Mouse (Mus musculus) CH12.LX (cell line): ENCODE results near the gene Trim47. TPM values are rescaled to one million over a fixed set of nuclear protein-coding genes. Genes with fewer than 3 reads are reported as not detected.

Experiments
- DNase-seq: peaks from one replicate; pipeline ENCODE4 v3.0.0-alpha.2; 2013; ENCODE audit errors: extremely low read depth
- H3K27ac ChIP-seq: 2 replicates; pipeline ENCODE4 v1.5.1; 2012; ENCODE audit warnings: low read depth, mild to moderate bottlenecking, control low read depth, moderate library complexity; ENCODE audit not compliant: insufficient read depth
- H3K27me3 ChIP-seq: replicated peaks from 2 replicates; pipeline ENCODE3; 2012; ENCODE audit warnings: inconsistent platforms
- H3K36me3 ChIP-seq, 2 experiments: replicated peaks in 1 of 2; 2 replicates each; pipeline versions ENCODE3 to v1.6.1; 2012; ENCODE audit warnings: inconsistent platforms in 1 of 2, low read length in 1 of 2, mild to moderate bottlenecking in 1 of 2, mixed read lengths in 1 of 2, moderate library complexity in 1 of 2; ENCODE audit not compliant: control insufficient read depth in 1 of 2, insufficient read depth in 1 of 2
- H3K4me1 ChIP-seq, 2 experiments: 2 replicates each; pipeline ENCODE4 v1.6.1; 2012; ENCODE audit warnings: inconsistent platforms in 1 of 2, moderate library complexity in 1 of 2; ENCODE audit not compliant: insufficient read depth in 2 of 2, control insufficient read depth in 1 of 2
- H3K4me2 ChIP-seq: 2 replicates; pipeline ENCODE4 v1.6.1; 2012; ENCODE audit warnings: low read depth, mild to moderate bottlenecking, control low read depth; ENCODE audit not compliant: poor library complexity, insufficient read depth, severe bottlenecking
- H3K4me3 ChIP-seq, 3 experiments: fragments of 150-350 bp in 1 of 3; sonication (generic) in 1 of 3; replicated peaks in 1 of 3; 2 replicates each; pipeline versions ENCODE3 to v1.5.1; 2011 to 2012; ENCODE audit warnings: low read depth in 2 of 3, low read length in 2 of 3, mild to moderate bottlenecking in 2 of 3, moderate library complexity in 2 of 3, control low read depth in 1 of 3, improper control_type of control experiment in 1 of 3, inconsistent platforms in 1 of 3, mixed read lengths in 1 of 3; ENCODE audit not compliant: poor library complexity in 1 of 3
- H3K79me2 ChIP-seq: replicated peaks from 2 replicates; pipeline ENCODE4 v1.6.1; 2012; ENCODE audit warnings: mild to moderate bottlenecking, moderate library complexity; ENCODE audit not compliant: control insufficient read depth, poor library complexity, insufficient read depth, severe bottlenecking; ENCODE audit errors: extremely low read depth
- H3K9ac ChIP-seq: 2 replicates; pipeline ENCODE4 v1.6.1; 2012; ENCODE audit warnings: low read depth, mild to moderate bottlenecking, control low read depth, moderate library complexity; ENCODE audit not compliant: insufficient read depth
- H3K9me3 ChIP-seq: replicated peaks from 2 replicates; pipeline ENCODE3; 2012; ENCODE audit warnings: low read length, inconsistent platforms, mixed read lengths
- BHLHE40 ChIP-seq: IDR thresholded peaks from 2 replicates; pipeline ENCODE4 v1.6.1; 2011; ENCODE audit warnings: mild to moderate bottlenecking, low read depth, low read length, improper control_type of control experiment
- CHD2 ChIP-seq: IDR thresholded peaks from 2 replicates; pipeline ENCODE4 v1.6.1; 2011; ENCODE audit warnings: low read length, improper control_type of control experiment
- CTCF ChIP-seq, 2 experiments: IDR thresholded peaks in 1 of 2; conservative IDR thresholded peaks in 1 of 2; 2 replicates each; pipeline ENCODE4 v1.5.1; 2011 to 2012; ENCODE audit warnings: low read depth in 2 of 2, low read length in 2 of 2, improper control_type of control experiment in 1 of 2, inconsistent platforms in 1 of 2, mild to moderate bottlenecking in 1 of 2, moderate library complexity in 1 of 2
- E2F4 ChIP-seq: IDR thresholded peaks from 2 replicates; pipeline ENCODE4 v1.6.1; 2011; ENCODE audit warnings: low read depth, low read length, improper control_type of control experiment; ENCODE audit not compliant: insufficient replicate concordance
- EP300 ChIP-seq: IDR thresholded peaks from 2 replicates; pipeline ENCODE4 v1.6.1; 2011; ENCODE audit warnings: low read length, improper control_type of control experiment
- ETS1 ChIP-seq: conservative IDR thresholded peaks from 2 replicates; pipeline ENCODE4 v1.6.1; 2012; ENCODE audit warnings: low read depth, mild to moderate bottlenecking, inconsistent platforms, low read length, improper control_type of control experiment, moderate library complexity
- GABPA ChIP-seq: IDR thresholded peaks from 2 replicates; pipeline ENCODE4 v1.6.1; 2012; ENCODE audit warnings: low read depth, low read length, improper control_type of control experiment, inconsistent platforms; ENCODE audit not compliant: insufficient replicate concordance
- IRF4 ChIP-seq: IDR thresholded peaks from 2 replicates; pipeline ENCODE4 v1.6.1; 2014; ENCODE audit warnings: low read depth, mild to moderate bottlenecking, inconsistent platforms, low read length, improper control_type of control experiment
- JUN ChIP-seq: IDR thresholded peaks from 2 replicates; pipeline ENCODE4 v1.6.1; 2011; ENCODE audit warnings: low read depth, mild to moderate bottlenecking, low read length, improper control_type of control experiment, moderate library complexity; ENCODE audit not compliant: insufficient read depth
- JUND ChIP-seq: conservative IDR thresholded peaks from 2 replicates; pipeline ENCODE4 v1.6.1; 2011; ENCODE audit warnings: low read depth, low read length, improper control_type of control experiment
- MAFK ChIP-seq: IDR thresholded peaks from 2 replicates; pipeline ENCODE4 v1.6.1; 2011; ENCODE audit warnings: low read length, improper control_type of control experiment; ENCODE audit not compliant: insufficient replicate concordance
- MEF2A ChIP-seq: IDR thresholded peaks from 2 replicates; pipeline ENCODE4 v1.6.1; 2014; ENCODE audit warnings: low read depth, mild to moderate bottlenecking, inconsistent platforms, low read length, improper control_type of control experiment, borderline replicate concordance
- MXI1 ChIP-seq: IDR thresholded peaks from 2 replicates; pipeline ENCODE4 v1.6.1; 2011; ENCODE audit warnings: mild to moderate bottlenecking, low read depth, low read length, improper control_type of control experiment
- NELFE ChIP-seq: IDR thresholded peaks from 2 replicates; pipeline ENCODE4 v1.6.1; 2011; ENCODE audit warnings: low read depth, low read length, improper control_type of control experiment
- POLR2A ChIP-seq: IDR thresholded peaks from 2 replicates; pipeline ENCODE4 v1.6.1; 2011; ENCODE audit warnings: low read depth, mild to moderate bottlenecking, improper control_type of control experiment, low read length
- RCOR1 ChIP-seq: conservative IDR thresholded peaks from 2 replicates; pipeline ENCODE4 v1.6.1; 2012; ENCODE audit warnings: low read depth, mild to moderate bottlenecking, inconsistent platforms, low read length, improper control_type of control experiment
- SMC3 ChIP-seq: IDR thresholded peaks from 2 replicates; pipeline ENCODE4 v1.6.1; 2011; ENCODE audit warnings: low read depth, low read length, improper control_type of control experiment
- TBP ChIP-seq: conservative IDR thresholded peaks from 2 replicates; pipeline ENCODE4 v1.6.1; 2011; ENCODE audit warnings: low read depth, low read length, improper control_type of control experiment
- UBTF ChIP-seq: IDR thresholded peaks from 2 replicates; pipeline ENCODE4 v1.6.1; 2012; ENCODE audit warnings: low read depth, mild to moderate bottlenecking, inconsistent platforms, low read length, improper control_type of control experiment, moderate library complexity
- USF2 ChIP-seq: conservative IDR thresholded peaks from 2 replicates; pipeline ENCODE4 v1.6.1; 2011; ENCODE audit warnings: low read depth, low read length, improper control_type of control experiment
- ZMIZ1 ChIP-seq: IDR thresholded peaks from 2 replicates; pipeline ENCODE4 v1.6.1; 2012; ENCODE audit warnings: low read depth, mild to moderate bottlenecking, inconsistent platforms, low read length, improper control_type of control experiment
- dilution Hi-C: fragments of 300-500 bp; cut with MboI; formaldehyde crosslinking; loops from 2 replicates; pipeline ENCODE4 v1.14.3; 2020; ENCODE audit warnings: low sequenced_read_pairs; ENCODE audit not compliant: extremely low pct_unique_long_range_greater_than_20kb, extremely low pct_ligation_motif_present
- in situ Hi-C: fragments of 300-500 bp; cut with MboI; formaldehyde crosslinking; loops from 3 replicates; pipeline ENCODE4 v1.14.3; 2019; ENCODE audit warnings: low sequenced_read_pairs, low pct_ligation_motif_present, low pct_unique_long_range_greater_than_20kb, mixed read lengths
- polyA plus RNA-seq: library from polyadenylated mRNA; unstranded; fragments of >175 nt; gene quantifications from 2 replicates; pipeline ENCODE4 v1.2.1, GENCODE M21; 2012; ENCODE audit warnings: low read depth; ENCODE audit not compliant: insufficient read length
- total RNA-seq, 2 experiments: library from RNA; depleted of rRNA; stranded (reverse); fragments of 300-350 nt in 1 of 2; fragments of >200 nt in 1 of 2; gene quantifications; 2 replicates each; pipeline ENCODE4 v1.2.3; 2012 to 2014

The Trim47 gene
- total and polyA plus RNA-seq, 3 experiments, result 0.21 to 0.38 TPM; not detected in 1

GRCm38 (mm10) chr11:116065345-116065744, 61.7 kb downstream of the Trim47 start:
- in situ Hi-C loops, result loop anchor here (5.0 kb wide), 1 partner anchor 33 kb away; the partner anchor contains the start of gene Unk
- H3K36me3 ChIP-seq, result peaks cover 27 to 94% of the 10 kb centered on the region in 2 experiments
- no peak overlapping the region for H3K9ac ChIP-seq
- no peak overlapping the region for H3K27ac ChIP-seq
- H3K4me2 ChIP-seq, result no peak overlapping the region
- peaks cover 3 to 34% of the 10 kb centered on the region in 2 experiments; a peak in 3 of 4 replicates for H3K4me1 ChIP-seq
- H3K27me3 ChIP-seq, result no peaks in the 10 kb centered on the region
- H3K9me3 ChIP-seq, result no peaks in the 10 kb centered on the region
- H3K4me3 ChIP-seq, result no peak overlapping the region
- TF ChIP-seq BHLHE40 (no peak), JUND (no peak), USF2 (no peak), MXI1 (no peak), CHD2 (no peak), IRF4 (no peak), SMC3 (no peak), ZMIZ1 (no peak), ETS1 (no peak), POLR2A (no peak), TBP (no peak), RCOR1 (no peak), EP300 (no peak), CTCF (conservative IDR thresholded peaks at IDR 0.05 in 1 of 2, IDR thresholded peaks at IDR 0.05 in 1 of 2; ENCODE audit: low read depth in 2 of 2, low read length in 2 of 2) (no peak), MAFK (no peak), E2F4 (no peak), MEF2A (no peak), GABPA (no peak), NELFE (no peak), UBTF (no peak)
- DNase-seq, result no peak
- dilution Hi-C loops, result no loop called here
- H3K79me2 ChIP-seq, result no peaks in the 10 kb centered on the region

DNA sequence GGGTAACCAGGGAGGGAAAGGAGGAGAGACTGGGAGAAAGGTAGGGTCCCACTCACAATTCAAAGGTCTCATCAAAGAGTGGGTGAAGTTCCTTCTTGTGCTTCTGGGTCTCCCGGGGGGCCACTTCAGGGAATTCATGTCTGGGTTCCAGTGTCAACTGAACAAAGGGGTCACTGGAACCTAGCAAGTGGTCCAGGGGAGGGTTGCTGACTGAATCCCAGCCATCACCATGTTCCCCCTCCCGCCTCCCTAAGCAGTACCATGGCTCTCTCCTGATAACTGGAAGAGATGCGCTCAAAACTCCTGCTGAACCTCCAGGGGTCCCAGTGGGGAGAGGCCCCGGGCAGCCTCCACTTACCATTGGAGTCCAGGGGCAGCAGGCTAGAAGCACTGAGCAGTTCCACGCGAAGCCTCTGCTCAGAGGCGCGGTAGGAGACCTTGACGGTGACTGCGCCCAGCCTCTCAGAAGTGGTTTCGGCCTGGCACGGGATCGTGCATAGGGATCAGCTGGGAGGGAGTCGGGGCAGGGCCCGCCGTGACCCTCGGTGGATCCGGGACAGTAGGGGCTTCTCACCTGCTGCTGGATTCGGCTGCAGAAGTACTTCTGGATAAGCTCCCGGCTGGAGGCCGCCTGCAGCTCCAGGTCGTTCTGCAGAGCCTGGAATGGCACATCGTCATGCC, 62.7 kb downstream of the Trim47 start:
- no peak overlapping the region for H3K27ac ChIP-seq
- no peak overlapping the region for H3K4me2 ChIP-seq
- H3K36me3 ChIP-seq, result peaks cover 37 to 96% of the 10 kb centered on the region in 2 experiments
- no peak overlapping the region for H3K4me3 ChIP-seq
- H3K79me2 ChIP-seq, result no peaks in the 10 kb centered on the region
- TF ChIP-seq POLR2A (no peak), JUN (no peak), NELFE (no peak), ETS1 (no peak), MXI1 (no peak)
- H3K4me1 ChIP-seq, result peaks cover 0 to 28% of the 10 kb centered on the region in 2 experiments; a peak in 2 of 4 replicates
- H3K27me3 ChIP-seq, result no peaks in the 10 kb centered on the region
- no peaks in the 10 kb centered on the region for H3K9me3 ChIP-seq
- in situ Hi-C loops (no loop called here), dilution Hi-C loops (no loop called here)
- no peak for DNase-seq
- H3K9ac ChIP-seq, result no peak overlapping the region
